Mouse (Mus musculus) limb, embryonic 14.5 days (tissue): ENCODE measurements around the gene Glp2r. TPM values are rescaled to one million over a fixed set of nuclear protein-coding genes. Genes with fewer than 3 reads are reported as not detected.

ENCODE experiments used
- ATAC-seq: fragments of 200-750 bp; cut with Nextera tagmentation; 2 replicates; pipeline ENCODE4 v1.8.0; 2017; ENCODE audit warnings: low read depth, moderate number of reproducible peaks, moderate TSS enrichment; ENCODE audit not compliant: low FRiP score
- DNase-seq: peaks from one replicate; pipeline ENCODE4 v3.0.0-alpha.2; 2015; ENCODE audit warnings: low spot score
- H3K27ac ChIP-seq: fragments of 300-500 bp; sonication (generic); replicated peaks from 2 replicates; pipeline ENCODE4 v1.5.1; 2014; ENCODE audit warnings: low read depth, mild to moderate bottlenecking, low read length, moderate library complexity, mixed read lengths
- H3K27me3 ChIP-seq: fragments of 300-500 bp; sonication (generic); 2 replicates; pipeline ENCODE4 v1.6.1; 2014; ENCODE audit warnings: low read length, mixed read lengths; ENCODE audit not compliant: control insufficient read depth, insufficient read depth
- H3K36me3 ChIP-seq: fragments of 300-500 bp; sonication (generic); 2 replicates; pipeline ENCODE4 v1.6.1; 2014; ENCODE audit warnings: mild to moderate bottlenecking, low read length, moderate library complexity, mixed read lengths; ENCODE audit not compliant: control insufficient read depth, insufficient read depth
- H3K4me1 ChIP-seq: fragments of 300-500 bp; sonication (generic); 2 replicates; pipeline ENCODE4 v1.6.1; 2014; ENCODE audit warnings: antibody characterized with exemption, low read length, mixed read lengths; ENCODE audit not compliant: control insufficient read depth, insufficient read depth
- H3K4me2 ChIP-seq: fragments of 300-500 bp; sonication (generic); replicated peaks from 2 replicates; pipeline ENCODE4 v1.6.1; 2014; ENCODE audit warnings: low read depth, mild to moderate bottlenecking, low read length, moderate library complexity; ENCODE audit not compliant: severe bottlenecking
- H3K4me3 ChIP-seq: fragments of 300-500 bp; sonication (generic); replicated peaks from 2 replicates; pipeline ENCODE4 v1.5.1; 2014; ENCODE audit warnings: low read length
- H3K9ac ChIP-seq: fragments of 300-500 bp; sonication (generic); 2 replicates; pipeline ENCODE4 v1.6.1; 2014; ENCODE audit warnings: mild to moderate bottlenecking, low read depth, low read length, moderate library complexity; ENCODE audit not compliant: severe bottlenecking
- H3K9me3 ChIP-seq: fragments of 300-500 bp; sonication (generic); 2 replicates; pipeline ENCODE4 v1.6.1; 2016; ENCODE audit warnings: low read length; ENCODE audit not compliant: control insufficient read depth
- POLR2A ChIP-seq: fragments of 200-500 bp; IDR thresholded peaks from 2 replicates; pipeline ENCODE4 v1.8.0; 2012; ENCODE audit warnings: inconsistent platforms, mild to moderate bottlenecking, moderate library complexity, borderline replicate concordance; ENCODE audit not compliant: insufficient read depth, insufficient read length; ENCODE audit errors: extremely low read depth
- WGBS: fragments of 180-500 bp; shearing (Covaris S2); extraction: QIAGEN DNeasy Blood & Tissue Kit; methylation state at CpG from one replicate; pipeline ENCODE4 v1.1.7; 2014; 5-methylcytosine and 5-hydroxymethylcytosine counted together
- polyA plus RNA-seq, 2 experiments: library from polyadenylated mRNA; depleted of rRNA in 1 of 2; stranded (reverse) in 1 of 2; unstranded in 1 of 2; fragments of >200 nt; fragmentation: Nextera tagmentation in 1 of 2; extraction: Ambion mirVana in 1 of 2; gene quantifications; 2 replicates each; pipeline versions ENCODE4 v1.2.1 to v1.2.3; 2012 to 2014

The Glp2r gene
- polyA plus RNA-seq, 2 experiments, result 0.03 TPM; not detected in 1

DNA sequence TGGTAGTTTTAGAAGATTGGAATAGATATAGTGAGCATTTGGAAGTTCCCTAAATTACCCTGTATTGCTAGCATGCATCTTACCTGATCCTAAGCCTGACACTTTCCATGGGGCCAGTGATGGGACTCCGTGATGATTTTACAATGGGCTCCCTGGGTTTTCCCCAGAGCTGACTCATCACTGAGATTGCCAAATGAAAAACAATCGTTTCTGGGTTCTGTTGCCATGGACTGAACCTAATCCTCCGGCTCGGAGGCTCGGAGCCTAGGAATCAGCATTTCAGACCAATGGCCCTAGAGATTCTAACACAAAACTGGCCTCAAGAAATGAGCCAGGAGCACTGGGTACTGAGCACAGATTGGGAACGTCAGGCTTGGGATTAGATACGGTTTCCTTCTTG is 148.6 kb downstream of the Glp2r start:
- no peaks in the 10 kb centered on the region for H3K27me3 ChIP-seq
- WGBS, result 84% methylated on average over 7 of the region's 7 CpGs
- no peak for ATAC-seq

GRCm38 (mm10) chr11:67616557-67617239 is 154.3 kb downstream of the Glp2r start:
- Histone ChIP-seq H3K4me1 (no peaks in the 10 kb centered on the region), H3K27ac (no peak overlapping the region), H3K36me3 (no peaks in the 10 kb centered on the region), H3K4me3 (no peak overlapping the region), H3K9ac (no peak overlapping the region), H3K9me3 (no peaks in the 10 kb centered on the region), H3K4me2 (no peak overlapping the region), H3K27me3 (no peaks in the 10 kb centered on the region)
- DNase-seq (no peak), ATAC-seq (no peak)
- no peak for TF ChIP-seq POLR2A
- WGBS, result 83% methylated on average over 13 of the region's 13 CpGs

More for the DNA sequence above, 148.6 kb downstream of the Glp2r start:
- no peaks in the 10 kb centered on the region for H3K4me1 ChIP-seq
- DNase-seq, result no peak
- no peak overlapping the region for H3K4me2 ChIP-seq
- H3K9ac ChIP-seq, result no peak overlapping the region
- H3K4me3 ChIP-seq, result no peak overlapping the region
- no peak overlapping the region for H3K27ac ChIP-seq
- H3K9me3 ChIP-seq, result no peaks in the 10 kb centered on the region
- H3K36me3 ChIP-seq, result no peaks in the 10 kb centered on the region
- no peak for TF ChIP-seq POLR2A

DNA sequence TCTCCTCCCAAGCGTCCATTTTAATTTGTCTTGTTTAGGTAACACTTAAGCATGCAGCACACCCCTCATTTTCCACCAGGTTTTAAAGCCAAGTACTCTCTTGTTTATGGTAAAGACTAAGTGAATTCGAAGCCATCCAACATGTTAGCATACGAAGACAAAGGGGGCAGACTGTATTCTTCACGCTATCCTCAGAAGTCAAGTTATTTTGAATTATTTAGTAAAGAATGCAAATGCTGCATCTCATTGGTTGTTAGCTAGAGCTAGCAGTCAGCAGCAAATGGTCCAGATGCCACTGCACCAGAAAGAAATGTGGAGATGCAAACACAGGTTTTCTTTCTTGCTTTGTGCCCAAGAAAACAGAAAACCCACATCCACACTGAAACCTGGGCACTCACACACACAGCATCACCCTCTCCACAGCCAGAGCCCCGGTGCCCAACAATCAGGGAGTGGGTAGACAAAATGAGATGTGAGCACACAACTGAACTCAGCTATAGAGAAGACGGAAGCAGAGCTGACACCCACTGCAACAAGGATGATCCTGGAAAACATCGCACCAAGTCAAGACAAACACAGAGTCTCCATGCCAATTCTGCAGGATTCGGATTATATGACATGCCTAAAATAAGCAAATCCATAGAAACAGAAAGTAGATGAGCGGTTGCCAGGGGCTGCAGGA is 158.7 kb downstream of the Glp2r start:
- ATAC-seq, result no peak
- Histone ChIP-seq H3K4me2 (no peak overlapping the region), H3K9me3 (no peaks in the 10 kb centered on the region), H3K4me1 (no peaks in the 10 kb centered on the region), H3K9ac (no peak overlapping the region), H3K4me3 (no peak overlapping the region), H3K27me3 (no peaks in the 10 kb centered on the region), H3K36me3 (no peaks in the 10 kb centered on the region), H3K27ac (no peak overlapping the region)
- TF ChIP-seq POLR2A, result no peak
- DNase-seq, result no peak
- WGBS, result 80% methylated on average over 9 of the region's 9 CpGs

Other genes with a start within 250 kb of the Glp2r start
- gene Rcvrn, start 75.8 kb downstream of the Glp2r start, polyA plus RNA-seq (2012; rRNA removed), result 0.09 and 0.11 TPM in 2 replicates
- not detected in 2 replicates for gene Rcvrn, start 75.8 kb downstream of the Glp2r start, polyA plus RNA-seq (2014; fragmentation: Nextera tagmentation; extraction: Ambion mirVana)
- not detected in 2 replicates for gene Gsg1l2, start 3.5 kb upstream of the Glp2r start, polyA plus RNA-seq (2012; rRNA removed)
- not detected in 2 replicates for gene Gsg1l2, start 3.5 kb upstream of the Glp2r start, polyA plus RNA-seq (2014; fragmentation: Nextera tagmentation; extraction: Ambion mirVana)
- gene Dhrs7c, start 27.0 kb upstream of the Glp2r start, polyA plus RNA-seq (2012; rRNA removed), result 11.4 and 14.7 TPM in 2 replicates
- gene Dhrs7c, start 27.0 kb upstream of the Glp2r start, polyA plus RNA-seq (2014; fragmentation: Nextera tagmentation; extraction: Ambion mirVana), result 4.4 and 12.1 TPM in 2 replicates
- 1.9 and 2.0 TPM in 2 replicates for gene Usp43, start 151.0 kb upstream of the Glp2r start, polyA plus RNA-seq (2012; rRNA removed)
- 1.7 and 1.8 TPM in 2 replicates for gene Usp43, start 151.0 kb upstream of the Glp2r start, polyA plus RNA-seq (2014; fragmentation: Nextera tagmentation; extraction: Ambion mirVana)
- gene Cfap52, start 194.5 kb upstream of the Glp2r start, polyA plus RNA-seq (2012; rRNA removed), result 1.3 and 1.5 TPM in 2 replicates
- gene Cfap52, start 194.5 kb upstream of the Glp2r start, polyA plus RNA-seq (2014; fragmentation: Nextera tagmentation; extraction: Ambion mirVana), result 0.97 and 1.0 TPM in 2 replicates
- gene Stx8, start 195.0 kb upstream of the Glp2r start, polyA plus RNA-seq (2012; rRNA removed), result 14.6 and 23.3 TPM in 2 replicates
- 62.1 and 65.3 TPM in 2 replicates for gene Stx8, start 195.0 kb upstream of the Glp2r start, polyA plus RNA-seq (2014; fragmentation: Nextera tagmentation; extraction: Ambion mirVana)